Mouse (Mus musculus) lung, embryonic 16.5 days (tissue): Measurements from ENCODE around the gene Sfi1. TPM values are rescaled to one million over a fixed set of nuclear protein-coding genes. Genes with fewer than 3 reads are reported as not detected.

Experiments used
- ATAC-seq: fragments of 200-750 bp; cut with Nextera tagmentation; 2 replicates; pipeline ENCODE4 v1.8.0; 2017; ENCODE audit warnings: low read depth, mild to moderate bottlenecking, moderate library complexity
- H3K27ac ChIP-seq: fragments of 300-500 bp; sonication (generic); 2 replicates; pipeline ENCODE4 v1.5.1; 2014; ENCODE audit warnings: mild to moderate bottlenecking, control low read depth, low read length
- H3K27me3 ChIP-seq: fragments of 300-500 bp; sonication (generic); 2 replicates; pipeline ENCODE4 v1.6.1; 2014; ENCODE audit warnings: low read depth, low read length, mixed read lengths; ENCODE audit not compliant: control insufficient read depth, insufficient read depth
- H3K36me3 ChIP-seq: fragments of 300-500 bp; sonication (generic); 2 replicates; pipeline ENCODE4 v1.6.1; 2014; ENCODE audit warnings: low read length; ENCODE audit not compliant: control insufficient read depth, insufficient read depth
- H3K4me1 ChIP-seq: fragments of 300-500 bp; sonication (generic); replicated peaks from 2 replicates; pipeline ENCODE4 v1.6.1; 2014; ENCODE audit warnings: low read length, mixed read lengths; ENCODE audit not compliant: control insufficient read depth, insufficient read depth
- H3K4me2 ChIP-seq: fragments of 300-500 bp; sonication (generic); 2 replicates; pipeline ENCODE4 v1.6.1; 2014; ENCODE audit warnings: low read depth, low read length, control low read depth
- H3K4me3 ChIP-seq: fragments of 300-500 bp; sonication (generic); 2 replicates; pipeline ENCODE4 v1.5.1; 2014; ENCODE audit warnings: mild to moderate bottlenecking, low read length, control low read depth
- H3K9ac ChIP-seq: fragments of 300-500 bp; sonication (generic); 2 replicates; pipeline ENCODE4 v1.6.1; 2014; ENCODE audit warnings: low read length, control low read depth
- H3K9me3 ChIP-seq: fragments of 300-500 bp; sonication (generic); 2 replicates; pipeline ENCODE4 v1.6.1; 2016; ENCODE audit warnings: low read length; ENCODE audit not compliant: control insufficient read depth
- WGBS: fragments of 180-500 bp; shearing (Covaris S2); extraction: QIAGEN DNeasy Blood & Tissue Kit; methylation state at CpG from one replicate; pipeline ENCODE4 v1.1.7; 2014; 5-methylcytosine and 5-hydroxymethylcytosine counted together
- polyA plus RNA-seq: library from polyadenylated mRNA; unstranded; fragments of >200 nt; fragmentation: Nextera tagmentation; extraction: Ambion mirVana; gene quantifications from 2 replicates; pipeline ENCODE4 v1.2.1, GENCODE M21; 2015

Gene Sfi1
- 13.7 and 15.8 TPM in 2 replicates for polyA plus RNA-seq

GRCm38 (mm10) chr11:3193363-3193762 lies at the start of gene Sfi1:
Gene Sfi1 (minus strand): TSS chr11:3193463.
- H3K4me1 ChIP-seq = no peaks in the 10 kb centered on the region
- H3K4me3 ChIP-seq = no peak within 1 kb of the TSS
- H3K36me3 ChIP-seq = no peaks in the 10 kb centered on the region
- 84% methylated on average over 25 of the region's 25 CpGs for WGBS
- no peak within 1 kb of the TSS for H3K27ac ChIP-seq
- H3K27me3 ChIP-seq = no peaks in the 10 kb centered on the region
- no peak within 1 kb of the TSS for H3K4me2 ChIP-seq
- ATAC-seq = no peak
- H3K9me3 ChIP-seq = no peaks in the 10 kb centered on the region
- no peak within 1 kb of the TSS for H3K9ac ChIP-seq

- Histone ChIP-seq H3K9ac (no peak overlapping the region), H3K27me3 (no peaks in the 10 kb centered on the region), H3K4me2 (no peak overlapping the region), H3K27ac (no peak overlapping the region), H3K4me3 (no peak overlapping the region), H3K9me3 (no peaks in the 10 kb centered on the region; the same call in 1 of the 2 replicates), H3K36me3 (peaks cover 73% of the 10 kb centered on the region), H3K4me1 (no peaks in the 10 kb centered on the region)
- ATAC-seq = no peak
- 92% methylated on average over 7 of the region's 7 CpGs for WGBS
Observed at GRCm38 (mm10) chr11:3242395-3242794, 49.1 kb upstream of the Sfi1 start.

- Histone ChIP-seq H3K36me3 (peaks cover 54% of the 10 kb centered on the region), H3K4me3 (no peak overlapping the region), H3K4me2 (no peak overlapping the region), H3K27ac (no peak overlapping the region), H3K9me3 (no peaks in the 10 kb centered on the region), H3K4me1 (no peaks in the 10 kb centered on the region), H3K9ac (no peak overlapping the region), H3K27me3 (no peaks in the 10 kb centered on the region)
- WGBS = 79% methylated on average over 5 of the region's 5 CpGs
- no peak for ATAC-seq
Observed at GRCm38 (mm10) chr11:3235277-3235676, 42.0 kb upstream of the Sfi1 start.

- Histone ChIP-seq H3K4me1 (no peaks in the 10 kb centered on the region), H3K36me3 (peaks cover 50% of the 10 kb centered on the region), H3K27me3 (no peaks in the 10 kb centered on the region), H3K9me3 (no peaks in the 10 kb centered on the region), H3K4me3 (no peak overlapping the region), H3K9ac (no peak overlapping the region), H3K27ac (no peak overlapping the region), H3K4me2 (no peak overlapping the region)
- 82% methylated on average over 4 of the region's 4 CpGs for WGBS
- ATAC-seq = no peak
Observed at GRCm38 (mm10) chr11:3233704-3234103, 40.4 kb upstream of the Sfi1 start.

- ATAC-seq = no peak
- WGBS = 84% methylated on average over 3 of the region's 3 CpGs
- Histone ChIP-seq H3K9me3 (no peaks in the 10 kb centered on the region), H3K36me3 (peaks cover 45% of the 10 kb centered on the region), H3K9ac (no peak overlapping the region), H3K4me2 (no peak overlapping the region), H3K4me3 (no peak overlapping the region), H3K27ac (no peak overlapping the region), H3K4me1 (no peaks in the 10 kb centered on the region), H3K27me3 (no peaks in the 10 kb centered on the region)
Observed at GRCm38 (mm10) chr11:3232248-3232647, 39.0 kb upstream of the Sfi1 start.

GRCm38 (mm10) chr11:3227113-3227512 lies 33.9 kb upstream of the Sfi1 start:
- Histone ChIP-seq H3K27me3 (no peaks in the 10 kb centered on the region), H3K9me3 (no peaks in the 10 kb centered on the region), H3K4me1 (no peaks in the 10 kb centered on the region), H3K36me3 (peaks cover 46% of the 10 kb centered on the region), H3K4me2 (no peak overlapping the region), H3K4me3 (no peak overlapping the region), H3K9ac (no peak overlapping the region), H3K27ac (no peak overlapping the region)
- ATAC-seq = no peak
- WGBS = 91% methylated on average over 3 of the region's 3 CpGs

- Histone ChIP-seq H3K4me2 (no peak overlapping the region), H3K9ac (no peak overlapping the region), H3K27me3 (no peaks in the 10 kb centered on the region), H3K4me3 (no peak overlapping the region), H3K4me1 (no peaks in the 10 kb centered on the region), H3K36me3 (peaks cover 50% of the 10 kb centered on the region), H3K27ac (no peak overlapping the region), H3K9me3 (no peaks in the 10 kb centered on the region)
- 54% methylated on average over 5 of the region's 5 CpGs for WGBS
- no peak for ATAC-seq
Observed at GRCm38 (mm10) chr11:3223105-3223504, 29.8 kb upstream of the Sfi1 start.

GRCm38 (mm10) chr11:3212526-3212925 lies 19.3 kb upstream of the Sfi1 start:
- WGBS = 54% methylated on average over 1 of the region's 1 CpGs
- H3K27me3 ChIP-seq = no peaks in the 10 kb centered on the region
- no peaks in the 10 kb centered on the region for H3K9me3 ChIP-seq
- H3K4me2 ChIP-seq = no peak overlapping the region
- H3K36me3 ChIP-seq = peaks cover 23% of the 10 kb centered on the region
- no peak for ATAC-seq
- H3K27ac ChIP-seq = no peak overlapping the region
- no peak overlapping the region for H3K9ac ChIP-seq
- no peak overlapping the region for H3K4me3 ChIP-seq
- H3K4me1 ChIP-seq = no peaks in the 10 kb centered on the region

GRCm38 (mm10) chr11:3206783-3207182 lies 13.5 kb upstream of the Sfi1 start:
- Histone ChIP-seq H3K4me2 (no peak overlapping the region), H3K9ac (no peak overlapping the region), H3K27ac (no peak overlapping the region), H3K4me3 (no peak overlapping the region), H3K9me3 (no peaks in the 10 kb centered on the region), H3K4me1 (no peaks in the 10 kb centered on the region; the same call in 1 of the 2 replicates), H3K27me3 (no peaks in the 10 kb centered on the region), H3K36me3 (peaks cover 5% of the 10 kb centered on the region)
- 94% methylated on average over 3 of the region's 3 CpGs for WGBS
- no peak for ATAC-seq

- no peaks in the 10 kb centered on the region for H3K9me3 ChIP-seq
- no peak overlapping the region for H3K9ac ChIP-seq
- H3K4me1 ChIP-seq = no peaks in the 10 kb centered on the region; the same call in 1 of the 2 replicates
- H3K36me3 ChIP-seq = peaks cover 5% of the 10 kb centered on the region; the same call in 1 of the 2 replicates
- ATAC-seq = no peak
- H3K27ac ChIP-seq = no peak overlapping the region
- H3K4me2 ChIP-seq = no peak overlapping the region
- 85% methylated on average over 3 of the region's 3 CpGs for WGBS
- no peak overlapping the region for H3K4me3 ChIP-seq
- H3K27me3 ChIP-seq = no peaks in the 10 kb centered on the region
Observed at GRCm38 (mm10) chr11:3205207-3205606, 11.9 kb upstream of the Sfi1 start.
